Mouse (Mus musculus): Measurements from ENCODE around the gene Gnb1. TPM values are rescaled to one million over a fixed set of nuclear protein-coding genes. Genes with fewer than 3 reads are reported as not detected.
A peak's percentile ranks its signal among the peaks of the same experiment; 100 is the strongest.

Gnb1 gene
- total RNA-seq, 2 experiments from 2014 or later = 918 to 924 TPM

- no peak for DNase-seq (ENCODE audit: low spot score in 2 of 2)
- intact Hi-C loops (cut with DNase I) = no loop called here
Observed at GRCm38 (mm10) chr4:155522327-155522726, 31.2 kb downstream of the Gnb1 start.

DNA sequence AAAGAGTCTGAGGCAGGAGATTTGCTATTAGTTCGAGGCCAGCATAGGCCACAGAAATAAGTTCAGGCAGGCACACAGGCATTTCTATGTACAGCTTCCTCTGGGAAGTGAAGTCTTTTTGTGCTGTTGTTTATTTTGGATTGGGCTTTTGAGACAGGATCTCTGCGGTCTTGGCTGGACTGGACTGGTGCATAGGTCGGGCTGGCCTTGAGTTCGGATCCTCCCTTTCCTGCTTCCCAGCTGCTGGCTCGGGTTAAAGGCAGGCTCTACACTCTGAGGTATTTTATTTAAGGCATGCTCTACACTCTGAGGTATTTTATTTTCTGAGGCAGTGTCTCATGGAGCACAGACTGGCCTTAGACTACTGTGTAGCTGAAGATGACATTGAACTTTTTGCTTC lies 34.6 kb downstream of the Gnb1 start:
- intact Hi-C loops (cut with DNase I) = no loop called here

GRCm38 (mm10) chr4:155529294-155529693 lies 38.1 kb downstream of the Gnb1 start:
- intact Hi-C loops (cut with DNase I) = no loop called here
- no peak for DNase-seq (ENCODE audit: low spot score in 2 of 2)

More for the DNA sequence above, 34.6 kb downstream of the Gnb1 start:
- no peak for DNase-seq (ENCODE audit: low spot score in 2 of 2)

DNA sequence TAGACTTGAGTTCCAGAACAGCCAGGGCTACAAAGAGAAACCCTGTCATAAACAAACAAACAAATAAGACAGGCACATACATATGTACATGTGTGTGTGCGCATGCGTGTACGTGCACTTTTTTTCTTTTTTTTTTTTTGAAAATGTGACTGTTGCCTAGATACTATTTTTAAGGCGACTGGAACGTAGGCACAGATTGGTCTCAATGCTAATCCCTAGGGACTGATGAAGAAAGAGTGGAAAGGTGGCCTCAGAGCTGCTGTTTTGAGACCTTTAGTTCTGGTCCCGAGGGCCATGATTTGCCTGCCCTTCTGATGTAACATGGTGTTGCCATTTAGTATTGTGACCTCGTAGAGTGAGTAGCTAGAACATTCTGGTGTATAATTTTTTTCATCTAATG lies 58.8 kb downstream of the Gnb1 start:
- intact Hi-C loops (cut with DNase I) = no loop called here
- no peak for DNase-seq (ENCODE audit: low spot score in 2 of 2)

GRCm38 (mm10) chr4:155550446-155550845 lies 59.3 kb downstream of the Gnb1 start:
- DNase-seq (ENCODE audit: low spot score in 2 of 2) = no peak
- intact Hi-C loops (cut with DNase I) = no loop called here

GRCm38 (mm10) chr4:155551073-155551472 lies 59.9 kb downstream of the Gnb1 start:
- intact Hi-C loops (cut with DNase I) = no loop called here

DNA sequence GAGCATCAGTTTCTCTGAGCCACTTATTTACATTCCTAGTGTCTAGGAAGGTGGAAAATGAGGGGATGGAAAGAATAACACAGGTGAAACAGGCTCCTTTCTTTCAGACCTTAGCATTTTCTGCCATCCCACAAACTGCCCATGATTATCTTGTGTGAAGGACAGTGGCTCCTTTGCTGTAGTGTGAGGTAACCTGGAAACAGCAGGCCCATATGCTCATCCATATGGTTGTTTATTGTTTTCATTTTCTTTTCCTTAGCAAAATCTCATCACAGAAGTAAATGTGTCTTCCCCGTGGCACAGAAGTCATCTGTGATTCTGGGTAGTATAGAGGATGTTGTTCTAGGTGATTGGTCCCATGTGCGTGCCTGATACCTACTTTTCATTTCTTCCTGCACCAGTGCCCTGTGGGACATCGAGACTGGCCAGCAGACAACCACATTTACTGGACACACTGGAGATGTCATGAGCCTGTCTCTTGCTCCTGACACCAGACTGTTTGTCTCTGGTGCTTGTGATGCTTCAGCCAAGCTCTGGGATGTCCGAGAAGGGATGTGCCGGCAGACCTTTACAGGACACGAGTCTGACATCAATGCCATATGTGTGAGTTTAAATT lies 61.9 kb downstream of the Gnb1 start:
- intact Hi-C loops (cut with DNase I) = no loop called here
- no peak for DNase-seq (ENCODE audit: low spot score in 2 of 2)

More at GRCm38 (mm10) chr4:155551073-155551472, 59.9 kb downstream of the Gnb1 start:
- peak in 1 of 2 experiments; percentile 45 for DNase-seq (ENCODE audit: low spot score in 2 of 2)

DNA sequence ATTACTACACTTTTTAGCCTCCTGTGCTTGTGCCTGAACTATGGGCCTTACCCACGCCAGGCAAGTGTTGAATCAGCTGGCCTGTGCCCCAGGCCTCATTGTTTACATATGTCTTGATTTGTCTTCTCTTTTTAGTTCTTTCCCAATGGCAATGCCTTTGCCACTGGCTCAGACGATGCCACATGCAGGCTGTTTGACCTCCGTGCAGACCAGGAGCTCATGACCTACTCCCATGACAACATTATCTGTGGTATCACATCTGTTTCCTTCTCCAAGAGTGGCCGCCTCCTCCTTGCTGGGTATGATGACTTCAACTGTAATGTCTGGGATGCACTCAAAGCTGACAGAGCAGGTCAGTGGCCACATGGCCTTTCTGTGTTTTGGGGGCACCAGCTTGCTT lies 63.7 kb downstream of the Gnb1 start:
- intact Hi-C loops (cut with DNase I) = no loop called here

GRCm38 (mm10) chr4:155555464-155555863 lies 64.3 kb downstream of the Gnb1 start:
- intact Hi-C loops (cut with DNase I) = no loop called here
- DNase-seq (ENCODE audit: low spot score in 2 of 2) = no peak

More for the DNA sequence above, 63.7 kb downstream of the Gnb1 start:
- DNase-seq (ENCODE audit: low spot score in 2 of 2) = no peak

- intact Hi-C loops (cut with DNase I) = no loop called here
Observed at GRCm38 (mm10) chr4:155559454-155559853, 68.3 kb downstream of the Gnb1 start.

DNA sequence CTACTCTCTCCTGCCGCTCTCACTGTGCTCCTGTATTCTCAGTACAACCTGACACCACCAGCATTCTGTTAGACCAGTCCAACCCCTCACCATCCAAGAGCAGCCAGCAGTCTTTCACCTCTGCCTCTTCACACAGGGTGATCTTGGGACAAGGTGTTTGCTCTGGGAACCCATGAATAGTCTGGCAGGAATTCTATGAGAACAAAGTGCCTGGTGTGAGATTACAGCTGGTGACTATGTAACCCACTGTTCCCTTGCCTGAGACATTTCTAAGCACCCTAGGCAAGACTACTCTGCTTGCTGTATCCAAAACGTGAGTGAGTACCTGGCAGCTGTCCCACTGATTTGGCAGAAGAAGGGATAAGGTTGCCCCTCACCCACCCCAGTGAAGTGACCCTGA lies 69.8 kb downstream of the Gnb1 start:
- intact Hi-C loops (cut with DNase I) = loop anchor here (5.0 kb wide), 1 partner anchor 69 kb away; the partner anchor contains the start of gene Gnb1
- DNase-seq (ENCODE audit: low spot score in 2 of 2) = no peak

More at GRCm38 (mm10) chr4:155559454-155559853, 68.3 kb downstream of the Gnb1 start:
- DNase-seq (ENCODE audit: low spot score in 2 of 2) = no peak

DNA sequence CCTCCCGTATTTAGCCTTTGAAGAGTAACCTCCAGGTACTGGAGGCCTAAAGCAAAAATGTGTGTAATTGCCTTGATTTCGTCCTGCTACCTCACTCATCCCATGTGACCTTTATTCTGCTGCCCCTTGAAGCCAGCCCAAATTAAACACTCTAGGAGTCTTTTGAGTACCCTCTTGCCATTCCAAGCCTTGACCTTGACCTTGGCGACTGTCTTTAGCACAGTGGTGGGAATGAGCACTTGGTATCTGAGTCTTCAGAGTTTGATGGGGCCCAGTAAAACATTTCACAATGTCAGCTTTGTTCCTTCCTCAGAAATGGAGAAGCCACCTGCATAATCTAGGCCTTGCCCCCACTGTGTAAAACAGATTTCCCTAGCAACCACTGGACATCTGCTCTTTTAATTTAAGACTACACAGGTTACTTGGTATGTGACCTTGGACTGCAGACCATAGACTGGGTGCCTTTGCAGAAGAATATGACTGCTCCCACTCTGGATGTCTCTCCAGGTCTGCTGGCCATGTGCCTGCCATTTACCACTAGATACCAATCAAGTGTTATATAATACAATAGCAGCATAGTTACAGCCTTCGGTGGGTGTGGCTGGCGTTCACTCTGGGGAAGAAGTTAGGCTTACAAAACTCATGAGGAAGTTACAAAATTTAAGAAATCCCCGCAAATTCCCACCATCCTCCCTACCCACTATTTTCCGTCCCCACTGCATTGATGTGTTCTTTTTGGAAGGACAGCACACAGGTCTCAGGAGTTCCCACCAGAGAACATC lies 70.7 kb downstream of the Gnb1 start, which contains the start of gene Nadk:
Nadk (plus strand) TSS at position 718 of the 782 bp plus-strand sequence.
- intact Hi-C loops (cut with DNase I) = loop anchor here (5.0 kb wide), 1 partner anchor 70 kb away; the partner anchor contains the start of gene Gnb1
- no peak for DNase-seq (ENCODE audit: low spot score in 2 of 2)

DNA sequence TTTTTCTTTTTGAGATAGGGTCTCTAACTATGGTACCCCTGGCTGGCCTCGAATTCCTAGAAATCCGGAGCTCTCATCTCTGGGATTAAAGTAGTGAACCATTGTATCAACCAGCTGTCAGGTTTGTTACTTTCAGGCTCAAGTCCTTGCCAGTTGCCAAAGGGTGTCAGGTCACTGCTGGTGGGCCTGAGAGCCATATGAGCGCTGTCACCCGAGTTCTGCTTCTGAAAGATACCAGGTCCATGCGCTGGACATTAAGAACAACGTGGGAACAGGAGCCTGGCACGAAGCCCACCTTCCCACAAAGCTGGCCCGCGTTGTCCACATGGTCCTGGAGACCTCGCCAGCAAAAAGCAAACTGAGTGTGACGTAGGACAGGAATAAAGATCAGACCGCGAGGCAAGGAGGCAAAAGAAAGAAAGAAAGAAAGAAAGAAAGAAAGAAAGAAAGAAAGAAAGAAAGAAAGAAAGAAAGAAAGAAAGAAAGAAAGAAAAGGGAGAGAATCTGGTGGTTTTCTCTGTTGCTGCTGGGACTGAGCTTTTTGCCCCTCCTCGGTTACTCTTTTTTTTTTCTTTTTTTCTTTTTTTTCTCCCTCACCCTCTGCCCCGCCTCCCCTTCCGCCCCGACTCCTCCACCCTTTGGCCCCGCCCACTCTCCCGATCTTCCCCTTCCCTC lies 71.7 kb downstream of the Gnb1 start:
- intact Hi-C loops (cut with DNase I) = loop anchor here (5.0 kb wide), 1 partner anchor 71 kb away; the partner anchor contains the start of gene Gnb1
- peak; percentile 32 to 40 for DNase-seq (ENCODE audit: low spot score in 2 of 2)

- DNase-seq (ENCODE audit: low spot score in 2 of 2) = peak; percentile 94 to 97
- intact Hi-C loops (cut with DNase I) = loop anchor here (5.0 kb wide), 1 partner anchor 71 kb away; the partner anchor contains the start of gene Gnb1
Observed at GRCm38 (mm10) chr4:155563400-155564231, 72.5 kb downstream of the Gnb1 start.

GRCm38 (mm10) chr4:155564315-155565069 lies 73.3 kb downstream of the Gnb1 start:
- DNase-seq (ENCODE audit: low spot score in 2 of 2) = peak; percentile 32 to 41
- intact Hi-C loops (cut with DNase I) = loop anchor here (5.0 kb wide), 1 partner anchor 72 kb away; the partner anchor contains the start of gene Gnb1

- intact Hi-C loops (cut with DNase I) = no loop called here
- DNase-seq (ENCODE audit: low spot score in 2 of 2) = no peak
Observed at GRCm38 (mm10) chr4:155566555-155566954, 75.4 kb downstream of the Gnb1 start.

DNA sequence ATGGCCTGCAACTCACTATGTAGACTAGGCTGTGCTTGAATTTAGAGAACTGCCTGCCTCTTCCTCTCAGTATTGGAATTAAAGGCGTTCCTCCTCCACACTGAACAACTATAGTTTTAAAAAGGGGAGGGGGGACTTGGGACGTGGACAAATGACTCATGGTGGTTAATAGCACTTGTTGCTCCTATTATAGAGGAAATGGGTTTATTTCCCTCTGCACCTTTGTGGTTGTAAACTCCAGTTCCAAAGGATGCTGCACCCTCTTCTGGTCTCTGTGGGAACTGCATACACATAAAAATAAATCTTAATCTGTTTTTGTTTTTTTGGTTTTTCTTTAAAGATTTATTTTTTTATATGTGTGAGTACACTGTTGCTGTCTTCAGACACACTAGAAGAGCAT lies 77.0 kb downstream of the Gnb1 start:
- intact Hi-C loops (cut with DNase I) = loop anchor here (2.0 kb wide), 1 partner anchor 87 kb away; no protein-coding TSS in a partner anchor
- no peak for DNase-seq (ENCODE audit: low spot score in 2 of 2)

DNA sequence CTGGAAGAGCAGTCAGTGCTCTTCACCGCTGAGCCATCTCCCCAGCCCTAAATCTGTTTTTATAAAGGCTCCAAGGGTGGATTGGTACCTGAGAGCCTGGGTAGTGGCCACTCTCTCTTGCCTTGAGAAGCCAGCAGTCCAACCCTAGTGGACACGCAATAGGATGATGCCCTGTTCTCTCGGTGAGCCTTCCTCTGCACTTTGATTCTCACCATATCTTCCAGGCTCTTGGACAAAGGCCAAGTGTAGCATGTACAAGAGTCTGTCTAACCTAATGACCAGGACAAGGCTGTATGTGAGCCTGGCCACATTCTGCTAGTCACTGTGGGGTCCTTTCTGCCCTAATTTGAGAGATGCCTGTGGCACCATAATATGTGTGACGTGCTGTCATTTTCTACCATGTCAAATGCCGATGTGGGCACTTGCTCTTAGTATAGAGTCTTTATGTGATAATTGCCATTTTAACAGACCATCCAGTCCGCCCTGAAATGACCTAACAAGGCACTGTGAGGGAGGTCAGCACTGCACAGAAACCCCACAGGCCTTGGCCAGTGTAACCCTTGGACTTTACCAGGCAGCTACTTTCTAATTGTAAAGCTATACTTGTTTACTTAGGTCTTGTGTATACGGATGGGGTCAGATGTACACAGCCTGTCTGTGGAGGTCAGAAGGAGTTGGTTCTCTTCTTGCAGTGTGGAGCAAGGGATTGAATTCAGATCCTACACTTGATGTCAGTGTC lies 77.6 kb downstream of the Gnb1 start:
- intact Hi-C loops (cut with DNase I) = loop anchor here (2.0 kb wide), 1 partner anchor 88 kb away; no protein-coding TSS in a partner anchor
- DNase-seq (ENCODE audit: low spot score in 2 of 2) = no peak
